8 mouse cellular contexts compared by ENCODE assay signal in genomic region chr11:116127156-116127980, GRCm38 (mm10). TPM values are rescaled to one million over a fixed set of nuclear protein-coding genes. Genes with fewer than 3 reads are reported as not detected.
DNase-seq lines count a peak whose midpoint lies in the region; ATAC-seq and TF ChIP-seq lines count a peak whose summit lies in the region.

Trim47 (minus strand) TSS chr11:116127210.

- H3K4me3 ChIP-seq in ES-E14 (ENCODE audit: insufficient read depth in 1 of 2, low read depth in 1 of 2, low read length in 2 of 2, poor library complexity in 1 of 2, severe bottlenecking in 1 of 2): peak within 1 kb of the TSS; percentile 13 to 57; a peak in 3 of 4 replicates
- H3K4me3 ChIP-seq in intestine, embryonic 15.5 days (replicated peaks): peak within 1 kb of the TSS; percentile 15; the same call in 1 of the 2 replicates
- H3K4me3 ChIP-seq in liver, embryonic 14.5 days (ENCODE audit: insufficient read depth in 1 of 2, low read depth in 2 of 2, low read length in 2 of 2): no peak within 1 kb of the TSS
- H3K4me3 ChIP-seq in neural tube, embryonic 14.5 days (ENCODE audit: low read depth, low read length): no peak within 1 kb of the TSS

- H3K4me2 ChIP-seq in intestine, embryonic 15.5 days (replicated peaks): peak within 1 kb of the TSS; percentile 43
- peak within 1 kb of the TSS; percentile 22; the same call in 1 of the 2 replicates for H3K4me2 ChIP-seq in liver, embryonic 14.5 days (ENCODE audit: low read depth)
- H3K4me2 ChIP-seq in neural tube, embryonic 14.5 days (ENCODE audit: low read depth, low read length): peak within 1 kb of the TSS; percentile 12; the same call in 1 of the 2 replicates

- WGBS in intestine, embryonic 15.5 days: 26% methylated on average over 23 of the region's 23 CpGs
- 48% methylated on average over 23 of the region's 23 CpGs for WGBS in liver, embryonic 14.5 days (ENCODE audit: insufficient replicate concordance)
- 27% methylated on average over 22 of the region's 23 CpGs for WGBS in neural tube, embryonic 14.5 days

- peak; percentile 34; the same call in 1 of the 2 replicates for ATAC-seq in intestine, embryonic 15.5 days
- peak; percentile 28; the same call in 1 of the 2 replicates for ATAC-seq in liver, embryonic 14.5 days (ENCODE audit: insufficient read depth)
- ATAC-seq in neural tube, embryonic 14.5 days (ENCODE audit: low read depth): no peak

- H3K4me1 ChIP-seq in ES-E14 (ENCODE audit: control insufficient read depth in 2 of 2, insufficient read depth in 2 of 2, low read length in 2 of 2, poor library complexity in 1 of 2): peaks cover 0 to 20% of the 10 kb centered on the region in 2 experiments; a peak in 1 of 4 replicates
- peaks cover 31% of the 10 kb centered on the region for H3K4me1 ChIP-seq in intestine, embryonic 15.5 days (replicated peaks)
- peaks cover 3 to 12% of the 10 kb centered on the region in 2 experiments; a peak in 3 of 4 replicates for H3K4me1 ChIP-seq in liver, embryonic 14.5 days (replicated peaks; ENCODE audit: control insufficient read depth in 2 of 2, insufficient read depth in 2 of 2, low read length in 1 of 2)
- H3K4me1 ChIP-seq in neural tube, embryonic 14.5 days (ENCODE audit: control insufficient read depth, insufficient read depth, low read length): peaks cover 18% of the 10 kb centered on the region; the same call in 1 of the 2 replicates

- no peaks in the 10 kb centered on the region for H3K9me3 ChIP-seq in ES-E14 (ENCODE audit: control insufficient read depth, insufficient read depth, low read depth, low read length)
- no peaks in the 10 kb centered on the region for H3K9me3 ChIP-seq in intestine, embryonic 15.5 days
- no peaks in the 10 kb centered on the region for H3K9me3 ChIP-seq in liver, embryonic 14.5 days (ENCODE audit: control insufficient read depth, low read length)
- H3K9me3 ChIP-seq in neural tube, embryonic 14.5 days (ENCODE audit: control insufficient read depth, low read length): no peaks in the 10 kb centered on the region

- H3K27ac ChIP-seq in ES-E14 (ENCODE audit: insufficient read depth, low read depth, low read length, poor library complexity, severe bottlenecking): no peak within 1 kb of the TSS
- H3K27ac ChIP-seq in intestine, embryonic 15.5 days: peak within 1 kb of the TSS; percentile 77
- H3K27ac ChIP-seq in liver, embryonic 14.5 days: no peak within 1 kb of the TSS
- H3K27ac ChIP-seq in neural tube, embryonic 14.5 days (ENCODE audit: low read depth, low read length): no peak within 1 kb of the TSS

- peaks cover 10% of the 10 kb centered on the region for H3K36me3 ChIP-seq in ES-E14 (ENCODE audit: control insufficient read depth, insufficient read depth, low read length, poor library complexity, severe bottlenecking)
- H3K36me3 ChIP-seq in intestine, embryonic 15.5 days: peaks cover 17% of the 10 kb centered on the region
- H3K36me3 ChIP-seq in liver, embryonic 14.5 days (replicated peaks; ENCODE audit: control insufficient read depth, insufficient read depth, low read depth): peaks cover 4% of the 10 kb centered on the region
- H3K36me3 ChIP-seq in neural tube, embryonic 14.5 days (ENCODE audit: control insufficient read depth, insufficient read depth, low read length): peaks cover 5% of the 10 kb centered on the region; the same call in 1 of the 2 replicates

- in situ Hi-C loops in ES-E14 (cut with MboI; ENCODE audit: low sequenced_read_pairs in 2 of 2, unreplicated experiment in 2 of 2): no loop called here

- DNase-seq in ES-E14 (ENCODE audit: low read depth, low spot score): peak; percentile 79
- peak; percentile 73 to 82 for DNase-seq in adrenal gland, postnatal 4 days (ENCODE audit: low spot score in 2 of 2)
- DNase-seq in gonadal fat pad, adult 2 months (ENCODE audit: low read depth): no peak
- no peak for DNase-seq in liver, embryonic 14.5 days (ENCODE audit: low read depth in 3 of 3, low spot score in 3 of 3)
- DNase-seq in left cerebral cortex, adult 18-20 months (ENCODE audit: low spot score in 2 of 2): no peak
- DNase-seq in layer of hippocampus, adult 9-11 months: no peak

- 0 out of 2 replicates have a peak within 1 kb of the TSS, but pooled peaks have one; percentile 17 for H3K9ac ChIP-seq in ES-E14 (ENCODE audit: insufficient read depth, low read depth, low read length, poor library complexity, severe bottlenecking)
- peak within 1 kb of the TSS; percentile 28 for H3K9ac ChIP-seq in intestine, embryonic 15.5 days
- H3K9ac ChIP-seq in liver, embryonic 14.5 days (replicated peaks): no peak within 1 kb of the TSS
- H3K9ac ChIP-seq in neural tube, embryonic 14.5 days (replicated peaks; ENCODE audit: low read depth, low read length): no peak within 1 kb of the TSS

- TF ChIP-seq EP300 in liver, embryonic 14.5 days (IDR thresholded peaks at IDR 0.05; ENCODE audit: low read depth): no peak

- H3K27me3 ChIP-seq in intestine, embryonic 15.5 days (replicated peaks): no peaks in the 10 kb centered on the region
- no peaks in the 10 kb centered on the region for H3K27me3 ChIP-seq in liver, embryonic 14.5 days (ENCODE audit: control insufficient read depth, insufficient read depth, low read length)
- H3K27me3 ChIP-seq in neural tube, embryonic 14.5 days (ENCODE audit: control insufficient read depth, insufficient read depth, low read length): no peaks in the 10 kb centered on the region

- no peak for TF ChIP-seq CTCF in liver, embryonic 14.5 days (IDR thresholded peaks at IDR 0.05; ENCODE audit: low read depth)

TF ChIP-seq in ES-E14, 5 proteins besides CTCF, POLR2A, EP300 and RAD21:
- TF ChIP-seq ZNF384 (IDR thresholded peaks at IDR 0.05; ENCODE audit: low read depth, low read length): no peak
- no peak for TF ChIP-seq CHD2 (IDR thresholded peaks at IDR 0.05; ENCODE audit: low read depth, low read length)
- no peak for TF ChIP-seq ZC3H11A (IDR thresholded peaks at IDR 0.05; ENCODE audit: borderline replicate concordance, low read depth, low read length)
- no peak for TF ChIP-seq MAFK (IDR thresholded peaks at IDR 0.05; ENCODE audit: insufficient read depth, low read depth, low read length)
- no peak for TF ChIP-seq HCFC1 (IDR thresholded peaks at IDR 0.05; ENCODE audit: borderline replicate concordance, insufficient read depth, low read length)
TF ChIP-seq in ES-E14: peak in this region for 0.

RNA-seq across cellular contexts. Expression of gene Trim47, which starts in this region (rescaled TPM):
- 2.0 and 3.3 TPM in 2 replicates for total RNA-seq in ES-E14 (2012; rRNA removed)
- 10 to 100 TPM; 21.3 to 23.9 TPM for total RNA-seq in adrenal gland, postnatal 4 days (2021)
- 35.0 and 38.8 TPM in 2 replicates for polyA plus RNA-seq in gonadal fat pad, adult 2 months (2012; rRNA removed)
- polyA plus RNA-seq in intestine, embryonic 15.5 days (2015; fragmentation: Nextera tagmentation; extraction: Ambion mirVana): 18.0 and 20.9 TPM in 2 replicates
- 1.8 and 2.0 TPM in 2 replicates for polyA plus RNA-seq in liver, embryonic 14.5 days (2012; rRNA removed)
- polyA plus RNA-seq in liver, embryonic 14.5 days (2014; fragmentation: Nextera tagmentation; extraction: Ambion mirVana): 2.2 and 3.2 TPM in 2 replicates
- 3.5 and 4.0 TPM in 2 replicates for polyA plus RNA-seq in neural tube, embryonic 14.5 days (2014; fragmentation: Nextera tagmentation; extraction: Ambion mirVana)
- 1 to 10 TPM; 7.3 to 7.9 TPM for total RNA-seq in left cerebral cortex, adult 18-20 months (2021)

Comparison
In these comparisons a context has a peak if more than half of its experiments do, and no peak if none do; other contexts are left out.
1. DNase-seq: peak in ES-E14 (single experiment) and adrenal gland, postnatal 4 days (2 of 2); none in gonadal fat pad, adult 2 months (single experiment), liver, embryonic 14.5 days (0 of 3), left cerebral cortex, adult 18-20 months (0 of 2) and layer of hippocampus, adult 9-11 months (single experiment).
2. H3K4me3 ChIP-seq: peak in ES-E14 (2 of 2) and intestine, embryonic 15.5 days (single experiment); none in liver, embryonic 14.5 days (0 of 2) and neural tube, embryonic 14.5 days (single experiment).
3. H3K9ac ChIP-seq: peak in ES-E14 (single experiment) and intestine, embryonic 15.5 days (single experiment); none in liver, embryonic 14.5 days (single experiment) and neural tube, embryonic 14.5 days (single experiment).
4. Peak in every context shown above with its lines, with median percentiles within 50 percentile points of each other: H3K4me2 ChIP-seq.